Mouse (Mus musculus) c-Kit-positive CD71-positive TER-119-positive erythroid progenitor cells, embryonic 14.5 days (primary cell): ENCODE measurements around the gene Nox1.
A peak's percentile ranks its signal among the peaks of the same experiment; 100 is the strongest.

ENCODE experiments used
- DNase-seq: peaks from one replicate; pipeline ENCODE4 v3.0.0-alpha.2; 2013; ENCODE audit warnings: low spot score

The Nox1 gene

DNA sequence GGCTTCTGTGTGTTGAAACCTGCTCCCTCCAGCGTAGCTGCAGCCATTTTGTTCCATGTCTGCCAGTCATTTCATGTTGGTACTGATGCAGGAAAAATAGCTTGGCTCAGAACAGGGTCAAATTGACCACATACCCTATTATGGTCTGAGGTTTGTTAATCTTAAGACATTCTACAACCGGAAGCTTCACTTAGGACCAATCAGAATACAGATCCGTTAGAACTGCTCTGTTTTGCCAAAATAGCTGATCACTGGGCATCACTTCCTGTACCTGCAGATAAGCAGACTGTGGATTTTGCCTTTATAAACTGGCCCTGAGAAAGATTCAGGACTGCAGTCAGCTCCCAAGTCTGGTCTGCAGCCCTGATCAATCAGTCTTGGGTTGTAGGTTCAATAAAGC lies 93.2 kb downstream of the Nox1 start:
- no peak for DNase-seq

- no peak for DNase-seq
Measured at GRCm38 (mm10) chrX:134116417-134116816, 105.3 kb downstream of the Nox1 start.

DNA sequence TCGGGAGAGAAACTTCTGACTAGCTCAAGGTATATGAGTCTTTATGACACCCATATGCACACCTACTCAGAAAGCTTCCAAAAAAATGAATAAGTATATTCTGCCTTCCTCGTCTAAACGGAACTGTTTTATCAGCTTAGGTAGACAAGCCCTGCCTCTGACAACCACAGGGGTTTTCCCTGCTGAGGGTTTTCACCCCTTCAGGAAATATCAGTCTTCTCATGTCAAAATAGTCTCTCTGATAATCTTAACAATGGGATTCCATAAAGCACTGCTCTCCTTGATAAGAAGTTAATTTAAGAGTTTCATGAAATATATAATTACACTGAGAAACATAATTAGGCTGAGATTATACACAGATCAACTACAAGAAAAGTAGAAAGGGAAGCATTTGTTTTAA lies 110.0 kb downstream of the Nox1 start:
- no peak for DNase-seq

DNA sequence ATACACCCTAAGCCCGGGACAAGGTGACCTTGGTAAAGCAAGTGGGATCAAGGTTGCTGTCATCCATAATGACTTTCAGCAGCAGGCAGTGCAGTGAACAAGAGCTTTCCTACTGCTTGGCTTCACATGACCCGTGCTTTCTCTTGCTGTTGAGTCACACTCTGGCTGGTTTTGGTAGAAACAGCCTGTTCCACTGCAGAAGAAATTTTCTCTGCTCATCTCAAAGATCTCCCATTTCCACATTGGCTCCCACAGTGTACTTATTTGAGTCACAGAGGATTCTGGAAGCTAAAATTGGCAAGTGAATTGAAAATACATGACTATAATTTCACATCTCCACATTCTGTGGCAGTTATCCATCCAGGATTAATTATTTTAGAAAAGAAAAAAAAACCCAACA lies 119.1 kb downstream of the Nox1 start:
- DNase-seq, result no peak

GRCm38 (mm10) chrX:134085453-134085852 lies 136.3 kb downstream of the Nox1 start:
- no peak for DNase-seq

GRCm38 (mm10) chrX:134059764-134060163 lies 162.0 kb downstream of the Nox1 start:
- DNase-seq, result peak; percentile 21

DNA sequence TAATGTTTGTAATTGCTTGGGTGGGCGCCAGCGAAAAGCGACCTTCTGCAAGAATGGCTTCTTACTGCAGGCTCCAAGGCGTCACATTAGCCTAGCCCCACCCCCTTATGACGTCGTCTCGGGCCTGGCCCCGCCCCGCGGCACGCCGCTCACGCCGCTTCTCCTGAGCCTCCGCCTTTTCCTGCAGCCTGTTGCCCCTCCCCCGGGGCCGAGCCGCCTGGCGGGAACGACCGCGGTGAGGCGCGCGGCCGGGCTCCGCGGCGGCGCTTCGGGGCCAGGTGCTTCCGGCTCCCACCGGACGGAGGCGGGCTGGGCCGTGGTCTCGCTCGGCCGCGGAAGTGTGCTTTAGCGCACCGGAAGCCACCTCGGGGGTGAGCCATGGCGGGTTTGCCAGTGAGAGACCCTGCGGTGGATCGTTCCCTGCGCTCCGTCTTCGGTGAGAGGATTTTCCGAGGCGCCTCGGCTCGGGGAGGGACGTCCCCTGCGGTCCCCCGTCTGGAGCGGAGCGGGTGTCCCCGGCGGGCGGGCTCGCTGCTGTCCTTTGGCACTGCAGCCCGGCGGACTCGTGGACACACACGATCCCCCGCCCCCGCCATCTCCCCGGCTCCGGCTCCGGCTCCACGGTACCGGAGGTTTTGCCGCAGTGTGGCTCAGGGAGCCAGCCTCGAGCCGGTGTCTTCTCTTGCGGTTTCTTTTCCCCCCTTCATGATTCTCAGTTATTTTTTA lies 162.6 kb downstream of the Nox1 start, which contains the start of gene Cstf2:
TSS of gene Cstf2 (plus strand) at position 201 of the 726 bp plus-strand sequence.
- peak; percentile 78 for DNase-seq

DNA sequence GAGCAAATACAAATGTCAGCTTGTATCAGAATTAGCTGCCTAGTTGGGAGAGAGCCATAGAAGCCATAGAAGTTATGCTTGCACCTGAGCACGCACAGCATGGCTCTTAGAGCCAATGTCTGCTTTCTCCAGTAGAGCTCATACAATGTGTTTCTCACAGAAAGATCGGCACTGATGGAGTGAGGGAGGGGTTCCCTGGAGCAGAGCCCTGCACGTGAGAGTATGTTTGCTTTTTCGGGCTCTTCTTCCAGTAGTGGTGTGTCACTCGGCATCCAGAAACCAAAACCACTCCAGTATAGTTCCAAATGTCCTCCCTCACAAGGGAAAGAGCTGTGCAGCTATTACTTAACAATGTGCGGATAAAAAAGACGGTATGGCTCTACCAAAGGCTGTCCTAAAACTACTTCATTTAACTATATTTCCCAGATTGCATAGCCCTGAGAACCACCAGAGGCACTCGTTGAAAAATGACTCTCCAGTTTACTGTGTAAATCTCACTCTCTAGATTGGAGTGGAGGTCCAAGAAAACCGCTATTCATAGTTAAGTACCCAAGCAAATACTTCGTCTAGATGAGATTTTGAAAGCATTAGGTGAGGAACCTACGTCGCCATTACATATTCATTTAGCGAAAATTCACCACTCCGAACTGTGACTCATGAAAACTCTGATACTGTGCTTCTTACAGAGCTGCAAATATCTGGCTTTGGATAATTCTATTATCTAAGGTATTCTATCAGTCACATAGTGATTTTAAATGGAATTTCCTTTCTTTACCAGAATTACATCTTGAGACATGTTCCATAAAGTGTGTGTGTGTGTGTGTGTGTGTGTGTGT lies 163.5 kb downstream of the Nox1 start:
- no peak for DNase-seq

DNA sequence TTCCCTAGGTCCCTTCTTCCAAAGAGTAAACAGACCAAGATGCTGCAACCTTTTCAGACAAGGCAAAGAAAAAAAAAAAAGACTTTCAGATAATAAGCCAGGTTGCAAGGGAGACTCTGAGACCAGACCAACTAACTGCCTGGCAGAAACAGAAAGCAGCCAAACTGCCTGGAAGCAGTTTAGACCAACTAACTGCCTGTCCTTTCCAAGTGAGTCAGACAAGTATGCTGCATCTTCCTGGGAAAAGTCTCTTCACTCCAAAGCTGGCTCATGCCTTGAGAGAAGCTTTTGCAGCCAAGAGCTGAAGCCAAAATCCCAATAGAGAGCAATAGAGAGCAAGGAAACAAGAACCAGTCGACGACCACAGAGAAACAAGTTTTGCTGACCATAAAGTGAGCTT lies 164.9 kb downstream of the Nox1 start:
- no peak for DNase-seq

GRCm38 (mm10) chrX:134048994-134049393 lies 172.8 kb downstream of the Nox1 start:
- no peak for DNase-seq
